Mouse (Mus musculus) MEL (cell line): ENCODE results near the gene E2f2. TPM values are rescaled to one million over a fixed set of nuclear protein-coding genes. Genes with fewer than 3 reads are reported as not detected.
A peak's percentile ranks its signal among the peaks of the same experiment; 100 is the strongest.

Experiments used
- DNase-seq: peaks from one replicate; pipeline ENCODE4 v3.0.0; 2011; ENCODE audit warnings: low read depth, low spot score
- H3K27ac ChIP-seq: 2 replicates; pipeline ENCODE4 v1.5.1; 2012; ENCODE audit warnings: low read depth, mild to moderate bottlenecking, control low read depth, low read length, moderate library complexity; ENCODE audit not compliant: control insufficient read depth
- H3K27me3 ChIP-seq, 2 experiments: fragments of 150-350 bp in 1 of 2; sonication (generic) in 1 of 2; 2 replicates each; pipeline ENCODE4 v1.6.1; 2012; ENCODE audit warnings: low read length in 2 of 2, mild to moderate bottlenecking in 2 of 2, improper control_type of control experiment in 1 of 2, moderate library complexity in 1 of 2; ENCODE audit not compliant: insufficient read depth in 2 of 2, control insufficient read depth in 1 of 2
- H3K36me3 ChIP-seq, 2 experiments: 2 replicates each; pipeline ENCODE4 v1.6.1; 2012 to 2014; ENCODE audit warnings: low read length in 2 of 2, improper control_type of control experiment in 1 of 2, inconsistent platforms in 1 of 2, mild to moderate bottlenecking in 1 of 2; ENCODE audit not compliant: insufficient read depth in 2 of 2, control insufficient read depth in 1 of 2
- H3K4me1 ChIP-seq, 2 experiments: fragments of 150-350 bp in 1 of 2; sonication (generic) in 1 of 2; 2 replicates each; pipeline ENCODE4 v1.6.1; 2012; ENCODE audit warnings: low read length in 2 of 2, improper control_type of control experiment in 1 of 2, mild to moderate bottlenecking in 1 of 2; ENCODE audit not compliant: insufficient read depth in 2 of 2, control insufficient read depth in 1 of 2
- H3K4me3 ChIP-seq, 2 experiments: fragments of 150-350 bp in 1 of 2; sonication (generic) in 1 of 2; 2 replicates each; pipeline ENCODE4 v1.5.1; 2012; ENCODE audit warnings: low read depth in 2 of 2, low read length in 2 of 2, mild to moderate bottlenecking in 2 of 2, moderate library complexity in 2 of 2, control low read depth in 1 of 2, improper control_type of control experiment in 1 of 2; ENCODE audit not compliant: control insufficient read depth in 1 of 2, insufficient read depth in 1 of 2
- H3K79me2 ChIP-seq: 2 replicates; pipeline ENCODE4 v1.6.1; 2012; ENCODE audit warnings: mild to moderate bottlenecking, low read length, moderate library complexity; ENCODE audit not compliant: control insufficient read depth, poor library complexity, insufficient read depth
- H3K9ac ChIP-seq: 2 replicates; pipeline ENCODE4 v1.6.1; 2012; ENCODE audit warnings: low read depth, mild to moderate bottlenecking, control low read depth, low read length, moderate library complexity; ENCODE audit not compliant: control insufficient read depth, poor library complexity, severe bottlenecking
- H3K9me3 ChIP-seq: fragments of 150-350 bp; sonication (generic); replicated peaks from 2 replicates; pipeline ENCODE4 v1.6.1; 2012; ENCODE audit warnings: mild to moderate bottlenecking, low read length, improper control_type of control experiment, moderate library complexity; ENCODE audit not compliant: insufficient read depth
- CTCF ChIP-seq, 3 experiments: IDR thresholded peaks in 2 of 3; conservative IDR thresholded peaks in 1 of 3; 2 replicates each; pipeline ENCODE4 v1.5.1; 2011 to 2012; ENCODE audit warnings: low read length in 3 of 3, low read depth in 2 of 3, mild to moderate bottlenecking in 2 of 3, improper control_type of control experiment in 1 of 3, inconsistent platforms in 1 of 3, mixed read lengths in 1 of 3, moderate library complexity in 1 of 3; ENCODE audit not compliant: control insufficient read depth in 1 of 3, insufficient read depth in 1 of 3, poor library complexity in 1 of 3, severe bottlenecking in 1 of 3
- E2F4 ChIP-seq: IDR thresholded peaks from 2 replicates; pipeline ENCODE4 v1.6.1; 2011; ENCODE audit warnings: low read depth, low read length, improper control_type of control experiment, borderline replicate concordance
- EP300 ChIP-seq, 2 experiments: IDR thresholded peaks; 2 replicates each; pipeline ENCODE4 v1.6.1; 2011; ENCODE audit warnings: improper control_type of control experiment in 2 of 2, low read length in 2 of 2, low read depth in 1 of 2, mild to moderate bottlenecking in 1 of 2
- JUND ChIP-seq: IDR thresholded peaks from 2 replicates; pipeline ENCODE4 v1.6.1; 2011; ENCODE audit warnings: low read depth, mild to moderate bottlenecking, improper control_type of control experiment, low read length
- MAX ChIP-seq: IDR thresholded peaks from 2 replicates; pipeline ENCODE4 v1.6.1; 2011; ENCODE audit warnings: low read length, improper control_type of control experiment
- MXI1 ChIP-seq: IDR thresholded peaks from 2 replicates; pipeline ENCODE4 v1.6.1; 2011; ENCODE audit warnings: mild to moderate bottlenecking, low read depth, low read length, improper control_type of control experiment
- MYC ChIP-seq: IDR thresholded peaks from 2 replicates; pipeline ENCODE4 v1.6.1; 2011; ENCODE audit warnings: low read depth, mild to moderate bottlenecking, low read length, improper control_type of control experiment, moderate library complexity
- NRF1 ChIP-seq: IDR thresholded peaks from 2 replicates; pipeline ENCODE4 v1.6.1; 2014; ENCODE audit warnings: low read depth, mild to moderate bottlenecking, inconsistent platforms, low read length, improper control_type of control experiment, moderate library complexity; ENCODE audit not compliant: poor library complexity, insufficient read depth, severe bottlenecking
- POLR2A ChIP-seq, 2 experiments: IDR thresholded peaks; 2 replicates each; pipeline ENCODE4 v1.6.1; 2011 to 2012; ENCODE audit warnings: low read length in 2 of 2, mild to moderate bottlenecking in 2 of 2, control low read depth in 1 of 2, improper control_type of control experiment in 1 of 2, low read depth in 1 of 2, moderate library complexity in 1 of 2; ENCODE audit not compliant: control insufficient read depth in 1 of 2, insufficient read depth in 1 of 2, poor library complexity in 1 of 2
- POLR2AphosphoS5 ChIP-seq: IDR thresholded peaks from 2 replicates; pipeline ENCODE4 v1.6.1; 2012; ENCODE audit warnings: low read depth, borderline replicate concordance, mild to moderate bottlenecking, inconsistent platforms, low read length, moderate library complexity, mixed read lengths
- RAD21 ChIP-seq: IDR thresholded peaks from 2 replicates; pipeline ENCODE4 v1.6.1; 2011; ENCODE audit warnings: mild to moderate bottlenecking, low read depth, low read length, improper control_type of control experiment
- SIN3A ChIP-seq: IDR thresholded peaks from 2 replicates; pipeline ENCODE4 v1.6.1; 2012; ENCODE audit warnings: low read length, improper control_type of control experiment, inconsistent platforms
- SMC3 ChIP-seq: IDR thresholded peaks from 2 replicates; pipeline ENCODE4 v1.6.1; 2011; ENCODE audit warnings: low read depth, low read length, improper control_type of control experiment
- TBP ChIP-seq: IDR thresholded peaks from 2 replicates; pipeline ENCODE4 v1.8.0; 2011; ENCODE audit warnings: low read depth, low read length, improper control_type of control experiment
- TCF12 ChIP-seq: IDR thresholded peaks from 2 replicates; pipeline ENCODE4 v1.6.1; 2014; ENCODE audit warnings: low read depth, mild to moderate bottlenecking, inconsistent platforms, low read length, improper control_type of control experiment, moderate library complexity
- USF2 ChIP-seq, 2 experiments: IDR thresholded peaks; 2 replicates each; pipeline ENCODE4 v1.6.1; 2011 to 2012; ENCODE audit warnings: improper control_type of control experiment in 2 of 2, low read length in 2 of 2, borderline replicate concordance in 1 of 2, inconsistent platforms in 1 of 2, low read depth in 1 of 2, mild to moderate bottlenecking in 1 of 2; ENCODE audit not compliant: insufficient read depth in 1 of 2
- ZMIZ1 ChIP-seq: IDR thresholded peaks from 2 replicates; pipeline ENCODE4 v1.6.1; 2012; ENCODE audit warnings: low read depth, mild to moderate bottlenecking, inconsistent platforms, low read length, improper control_type of control experiment, moderate library complexity
- ZNF384 ChIP-seq: IDR thresholded peaks from 2 replicates; pipeline ENCODE4 v1.6.1; 2012; ENCODE audit warnings: low read depth, mild to moderate bottlenecking, inconsistent platforms, low read length, improper control_type of control experiment
- polyA plus RNA-seq, 2 experiments: library from polyadenylated mRNA; stranded (reverse) in 1 of 2; unstranded in 1 of 2; fragments of >175 nt in 1 of 2; fragments of >200 nt in 1 of 2; gene quantifications; 2 replicates each; pipeline versions ENCODE4 v1.2.1 to v1.2.4; 2012; ENCODE audit warnings: low replicate concordance in 2 of 2, low read depth in 1 of 2; ENCODE audit not compliant: insufficient read length in 2 of 2, insufficient read depth in 1 of 2, missing spikeins in 1 of 2
- total RNA-seq: library from RNA; depleted of rRNA; stranded (reverse); fragments of 300-350 nt; gene quantifications from 2 replicates; pipeline ENCODE4 v1.2.3, GENCODE M21; 2012

Gene E2f2
- total and polyA plus RNA-seq, 3 experiments, result 11.2 to 25.4 TPM; not detected in 1

DNA sequence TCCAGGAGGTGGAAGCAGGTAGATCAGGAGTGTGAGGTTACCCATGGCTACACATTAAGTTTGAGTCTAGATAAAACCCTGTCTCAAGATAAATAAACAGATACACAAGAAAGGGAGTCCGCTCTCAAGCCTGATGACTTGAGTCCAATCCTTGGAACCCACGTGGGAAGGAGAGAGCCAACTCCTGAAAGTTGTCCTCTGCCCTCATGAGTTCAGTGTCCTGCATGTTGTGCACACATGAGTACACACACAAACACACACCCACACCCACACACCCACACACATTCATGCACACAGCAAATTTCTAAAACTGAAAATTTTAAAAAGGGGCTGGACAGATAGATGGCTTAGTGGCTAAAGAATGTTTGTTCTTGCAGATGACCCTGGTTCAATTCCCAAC lies 32.6 kb downstream of the E2f2 start:
- Histone ChIP-seq H3K27me3 (peaks cover 0 to 16% of the 10 kb centered on the region in 2 experiments; a peak in 3 of 4 replicates), H3K36me3 (peaks cover 0 to 3% of the 10 kb centered on the region in 2 experiments; a peak in 1 of 4 replicates), H3K4me3 (no peak overlapping the region), H3K79me2 (no peaks in the 10 kb centered on the region; the same call in 1 of the 2 replicates), H3K9ac (no peak overlapping the region), H3K27ac (no peak overlapping the region), H3K4me1 (peaks cover 2 to 10% of the 10 kb centered on the region in 2 experiments; a peak in 2 of 4 replicates)
- no peak for DNase-seq
- TF ChIP-seq ZMIZ1, result no peak
- no peak for TF ChIP-seq SIN3A
- no peak for TF ChIP-seq USF2 (IDR thresholded peaks at IDR 0.05; ENCODE audit: borderline replicate concordance in 1 of 2, insufficient read depth in 1 of 2, low read depth in 1 of 2, low read length in 2 of 2)
- no peak for TF ChIP-seq JUND
- no peak for TF ChIP-seq NRF1
- no peak for TF ChIP-seq E2F4
- TF ChIP-seq POLR2A (IDR thresholded peaks at IDR 0.05; ENCODE audit: control insufficient read depth in 1 of 2, insufficient read depth in 1 of 2, low read depth in 1 of 2, low read length in 2 of 2, poor library complexity in 1 of 2), result no peak
- TF ChIP-seq ZNF384, result no peak
- TF ChIP-seq RAD21, result no peak
- no peak for TF ChIP-seq TBP
- no peak for TF ChIP-seq SMC3
- TF ChIP-seq MYC, result no peak
- no peak for TF ChIP-seq POLR2AphosphoS5
- no peak for TF ChIP-seq TCF12
- no peak for TF ChIP-seq MXI1
- TF ChIP-seq EP300 (IDR thresholded peaks at IDR 0.05; ENCODE audit: low read depth in 1 of 2, low read length in 2 of 2), result no peak
- TF ChIP-seq, all 39 proteins: peak for 0
- H3K9me3 ChIP-seq, result no peaks in the 10 kb centered on the region

GRCm38 (mm10) chr4:136206033-136206893 lies 34.1 kb downstream of the E2f2 start, which contains the start of gene Asap3:
TSS of gene Asap3 (plus strand) at chr4:136206365.
- no peaks in the 10 kb centered on the region; the same call in 1 of the 2 replicates for H3K79me2 ChIP-seq
- H3K4me1 ChIP-seq, result peaks cover 2 to 10% of the 10 kb centered on the region in 2 experiments; a peak in 2 of 4 replicates
- no peaks in the 10 kb centered on the region for H3K9me3 ChIP-seq
- 0 out of 2 replicates have a peak, but pooled peaks have one; percentile 15 for TF ChIP-seq MAX
- TF ChIP-seq POLR2AphosphoS5, result no peak
- TF ChIP-seq CTCF (IDR thresholded peaks at IDR 0.05 in 2 of 3, conservative IDR thresholded peaks at IDR 0.05 in 1 of 3; ENCODE audit: control insufficient read depth in 1 of 3, insufficient read depth in 1 of 3, low read depth in 2 of 3, low read length in 3 of 3, poor library complexity in 1 of 3, severe bottlenecking in 1 of 3), result peak in 1 of 3 experiments; percentile 39; a peak in 2 of 6 replicates
- peak in 1 of 2 experiments; percentile 35; a peak in 1 of 4 replicates for TF ChIP-seq POLR2A (IDR thresholded peaks at IDR 0.05; ENCODE audit: control insufficient read depth in 1 of 2, insufficient read depth in 1 of 2, low read depth in 1 of 2, low read length in 2 of 2, poor library complexity in 1 of 2)
- 0 out of 2 replicates have a peak, but pooled peaks have one; percentile 41 for TF ChIP-seq NRF1
- peaks cover 0 to 19% of the 10 kb centered on the region in 2 experiments; a peak in 3 of 4 replicates for H3K27me3 ChIP-seq
- peaks cover 0 to 3% of the 10 kb centered on the region in 2 experiments; a peak in 1 of 4 replicates for H3K36me3 ChIP-seq
- H3K4me3 ChIP-seq, result peak within 1 kb of the TSS; percentile 66 to 75
- no peak within 1 kb of the TSS for H3K27ac ChIP-seq
- peak within 1 kb of the TSS; percentile 60 for H3K9ac ChIP-seq
- peak; percentile 96 for DNase-seq
